Mouse (Mus musculus): ENCODE results near the gene Abi3bp. TPM values are rescaled to one million over a fixed set of nuclear protein-coding genes. Genes with fewer than 3 reads are reported as not detected.

The Abi3bp gene
- polyA plus RNA-seq, 1 experiment from 2014 or later = 0.55 TPM

DNA sequence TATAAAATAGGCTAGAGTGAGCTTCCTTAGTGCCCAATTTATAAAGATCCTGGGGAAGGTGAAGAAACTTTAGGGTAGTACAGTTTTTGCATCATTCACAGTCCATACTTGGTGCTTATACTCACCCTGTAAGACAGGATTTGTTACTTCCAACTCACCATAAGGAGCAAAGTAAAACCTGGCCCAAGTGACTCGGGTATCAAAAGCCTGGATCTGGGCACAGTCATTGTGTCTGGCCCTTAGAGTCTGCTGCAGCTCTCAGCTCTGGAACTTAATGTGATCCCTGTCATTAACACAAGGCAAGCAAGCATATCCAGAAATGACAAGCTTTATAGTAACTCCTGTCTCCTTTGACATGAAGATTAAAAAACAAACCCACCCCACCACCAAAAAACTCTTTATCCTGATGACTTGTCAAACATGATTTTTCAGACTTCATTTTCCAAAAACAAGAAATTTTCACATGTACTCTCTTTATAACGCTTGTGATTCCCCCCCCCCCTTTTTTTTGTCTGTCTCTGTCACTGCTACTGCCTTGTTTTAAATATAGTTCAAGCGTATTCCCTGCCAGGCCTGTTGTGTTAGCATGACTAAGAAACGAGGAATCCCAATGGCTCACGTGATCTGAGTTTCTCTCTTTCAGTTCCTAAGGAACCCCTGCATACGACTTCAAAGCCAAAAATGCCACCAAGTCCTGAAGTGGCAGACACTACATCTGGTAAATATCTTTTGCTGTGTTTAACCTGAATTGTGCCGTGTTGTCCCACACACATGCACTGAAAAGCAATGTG lies 168.9 kb downstream of the Abi3bp start:
- Histone ChIP-seq H3K27ac (ENCODE audit: low read depth, low read length) (no peak overlapping the region), H3K9ac (ENCODE audit: low read length) (no peak overlapping the region), H3K9me3 (ENCODE audit: control insufficient read depth, low read length) (no peaks in the 10 kb centered on the region), H3K4me3 (ENCODE audit: low read depth, low read length) (no peak overlapping the region), H3K27me3 (ENCODE audit: control insufficient read depth, insufficient read depth, low read length) (no peaks in the 10 kb centered on the region), H3K4me1 (replicated peaks; ENCODE audit: control insufficient read depth, insufficient read depth, low read length) (no peaks in the 10 kb centered on the region), H3K36me3 (ENCODE audit: control insufficient read depth, insufficient read depth, low read length) (no peaks in the 10 kb centered on the region), H3K4me2 (ENCODE audit: low read depth, low read length, severe bottlenecking) (no peak overlapping the region)
- DNase-seq (ENCODE audit: low spot score) = no peak
- no peak for ATAC-seq (replicated peaks; ENCODE audit: low FRiP score)
- 70% methylated on average over 7 of the region's 7 CpGs for WGBS

- H3K4me1 ChIP-seq (replicated peaks; ENCODE audit: control insufficient read depth, insufficient read depth, low read length) = no peaks in the 10 kb centered on the region
- no peak for ATAC-seq (replicated peaks; ENCODE audit: low FRiP score)
- H3K9me3 ChIP-seq (ENCODE audit: control insufficient read depth, low read length) = no peaks in the 10 kb centered on the region
- 87% methylated on average over 12 of the region's 12 CpGs for WGBS
- no peak overlapping the region for H3K4me3 ChIP-seq (ENCODE audit: low read depth, low read length)
- DNase-seq (ENCODE audit: low spot score) = no peak
- H3K4me2 ChIP-seq (ENCODE audit: low read depth, low read length, severe bottlenecking) = no peak overlapping the region
- no peak overlapping the region for H3K27ac ChIP-seq (ENCODE audit: low read depth, low read length)
- H3K36me3 ChIP-seq (ENCODE audit: control insufficient read depth, insufficient read depth, low read length) = no peaks in the 10 kb centered on the region
- no peaks in the 10 kb centered on the region for H3K27me3 ChIP-seq (ENCODE audit: control insufficient read depth, insufficient read depth, low read length)
- H3K9ac ChIP-seq (ENCODE audit: low read length) = no peak overlapping the region
These were observed 177.7 kb downstream of the Abi3bp start for GRCm38 (mm10) chr16:56655193-56655910.

- Histone ChIP-seq H3K36me3 (ENCODE audit: control insufficient read depth, insufficient read depth, low read length) (no peaks in the 10 kb centered on the region), H3K4me2 (ENCODE audit: low read depth, low read length, severe bottlenecking) (no peak overlapping the region), H3K4me1 (replicated peaks; ENCODE audit: control insufficient read depth, insufficient read depth, low read length) (no peaks in the 10 kb centered on the region), H3K9ac (ENCODE audit: low read length) (no peak overlapping the region), H3K4me3 (ENCODE audit: low read depth, low read length) (no peak overlapping the region), H3K27me3 (ENCODE audit: control insufficient read depth, insufficient read depth, low read length) (no peaks in the 10 kb centered on the region), H3K27ac (ENCODE audit: low read depth, low read length) (no peak overlapping the region), H3K9me3 (ENCODE audit: control insufficient read depth, low read length) (no peaks in the 10 kb centered on the region)
- DNase-seq (ENCODE audit: low spot score) (no peak), ATAC-seq (replicated peaks; ENCODE audit: low FRiP score) (no peak)
These were observed 181.2 kb downstream of the Abi3bp start for GRCm38 (mm10) chr16:56658866-56659265.

GRCm38 (mm10) chr16:56669520-56669919 lies 191.8 kb downstream of the Abi3bp start:
- Histone ChIP-seq H3K4me3 (ENCODE audit: low read depth, low read length) (no peak overlapping the region), H3K9ac (ENCODE audit: low read length) (no peak overlapping the region), H3K4me2 (ENCODE audit: low read depth, low read length, severe bottlenecking) (no peak overlapping the region), H3K9me3 (ENCODE audit: control insufficient read depth, low read length) (no peaks in the 10 kb centered on the region), H3K4me1 (replicated peaks; ENCODE audit: control insufficient read depth, insufficient read depth, low read length) (no peaks in the 10 kb centered on the region), H3K27ac (ENCODE audit: low read depth, low read length) (no peak overlapping the region), H3K36me3 (ENCODE audit: control insufficient read depth, insufficient read depth, low read length) (no peaks in the 10 kb centered on the region), H3K27me3 (ENCODE audit: control insufficient read depth, insufficient read depth, low read length) (no peaks in the 10 kb centered on the region)
- DNase-seq (ENCODE audit: low spot score) (no peak), ATAC-seq (replicated peaks; ENCODE audit: low FRiP score) (no peak)
- 83% methylated on average over 5 of the region's 5 CpGs for WGBS

DNA sequence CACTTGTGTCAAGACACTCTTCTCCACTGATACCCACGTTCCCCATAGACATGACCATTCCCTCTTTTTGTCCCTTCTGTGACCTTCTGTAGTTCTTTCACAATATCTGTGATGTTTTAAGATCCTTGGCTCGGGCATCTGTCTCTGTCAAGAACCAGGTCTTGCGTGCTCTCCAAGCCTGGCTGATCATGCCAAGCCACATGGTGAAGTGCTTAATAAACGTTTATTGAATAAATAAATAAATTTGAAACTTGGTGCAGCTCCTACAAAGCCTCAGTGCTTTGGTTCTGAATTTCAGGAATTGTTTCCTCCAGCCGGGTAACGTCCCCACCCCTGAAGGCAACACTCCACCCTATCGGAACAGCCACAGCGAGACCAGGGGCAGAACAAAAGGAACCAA lies 193.3 kb downstream of the Abi3bp start:
- Histone ChIP-seq H3K9ac (ENCODE audit: low read length) (no peak overlapping the region), H3K4me3 (ENCODE audit: low read depth, low read length) (no peak overlapping the region), H3K27ac (ENCODE audit: low read depth, low read length) (no peak overlapping the region), H3K27me3 (ENCODE audit: control insufficient read depth, insufficient read depth, low read length) (no peaks in the 10 kb centered on the region), H3K9me3 (ENCODE audit: control insufficient read depth, low read length) (no peaks in the 10 kb centered on the region), H3K36me3 (ENCODE audit: control insufficient read depth, insufficient read depth, low read length) (no peaks in the 10 kb centered on the region), H3K4me1 (replicated peaks; ENCODE audit: control insufficient read depth, insufficient read depth, low read length) (no peaks in the 10 kb centered on the region), H3K4me2 (ENCODE audit: low read depth, low read length, severe bottlenecking) (no peak overlapping the region)
- WGBS = 88% methylated on average over 8 of the region's 8 CpGs
- no peak for DNase-seq (ENCODE audit: low spot score)
- no peak for ATAC-seq (replicated peaks; ENCODE audit: low FRiP score)

- ATAC-seq (replicated peaks; ENCODE audit: low FRiP score) = no peak
- no peaks in the 10 kb centered on the region for H3K9me3 ChIP-seq (ENCODE audit: control insufficient read depth, low read length)
- whole genome bisulfite sequencing = 96% methylated on average over 2 of the region's 2 CpGs
- H3K27me3 ChIP-seq (ENCODE audit: control insufficient read depth, insufficient read depth, low read length) = no peaks in the 10 kb centered on the region
- no peak overlapping the region for H3K9ac ChIP-seq (ENCODE audit: low read length)
- no peaks in the 10 kb centered on the region for H3K4me1 ChIP-seq (replicated peaks; ENCODE audit: control insufficient read depth, insufficient read depth, low read length)
- DNase-seq (ENCODE audit: low spot score) = no peak
- no peak overlapping the region for H3K27ac ChIP-seq (ENCODE audit: low read depth, low read length)
- H3K36me3 ChIP-seq (ENCODE audit: control insufficient read depth, insufficient read depth, low read length) = no peaks in the 10 kb centered on the region
- no peak overlapping the region for H3K4me3 ChIP-seq (ENCODE audit: low read depth, low read length)
- H3K4me2 ChIP-seq (ENCODE audit: low read depth, low read length, severe bottlenecking) = no peak overlapping the region
These were observed 195.7 kb downstream of the Abi3bp start for GRCm38 (mm10) chr16:56673420-56673819.

- DNase-seq (ENCODE audit: low spot score) (no peak), ATAC-seq (replicated peaks; ENCODE audit: low FRiP score) (no peak)
- H3K9me3 ChIP-seq (ENCODE audit: control insufficient read depth, low read length) = no peaks in the 10 kb centered on the region
- WGBS = 77% methylated on average over 4 of the region's 4 CpGs
- H3K4me1 ChIP-seq (replicated peaks; ENCODE audit: control insufficient read depth, insufficient read depth, low read length) = no peaks in the 10 kb centered on the region
- no peak overlapping the region for H3K27ac ChIP-seq (ENCODE audit: low read depth, low read length)
- H3K36me3 ChIP-seq (ENCODE audit: control insufficient read depth, insufficient read depth, low read length) = no peaks in the 10 kb centered on the region
- no peaks in the 10 kb centered on the region for H3K27me3 ChIP-seq (ENCODE audit: control insufficient read depth, insufficient read depth, low read length)
- H3K9ac ChIP-seq (ENCODE audit: low read length) = no peak overlapping the region
- H3K4me2 ChIP-seq (ENCODE audit: low read depth, low read length, severe bottlenecking) = no peak overlapping the region
- no peak overlapping the region for H3K4me3 ChIP-seq (ENCODE audit: low read depth, low read length)
These were observed 199.5 kb downstream of the Abi3bp start for GRCm38 (mm10) chr16:56677146-56677545.

DNA sequence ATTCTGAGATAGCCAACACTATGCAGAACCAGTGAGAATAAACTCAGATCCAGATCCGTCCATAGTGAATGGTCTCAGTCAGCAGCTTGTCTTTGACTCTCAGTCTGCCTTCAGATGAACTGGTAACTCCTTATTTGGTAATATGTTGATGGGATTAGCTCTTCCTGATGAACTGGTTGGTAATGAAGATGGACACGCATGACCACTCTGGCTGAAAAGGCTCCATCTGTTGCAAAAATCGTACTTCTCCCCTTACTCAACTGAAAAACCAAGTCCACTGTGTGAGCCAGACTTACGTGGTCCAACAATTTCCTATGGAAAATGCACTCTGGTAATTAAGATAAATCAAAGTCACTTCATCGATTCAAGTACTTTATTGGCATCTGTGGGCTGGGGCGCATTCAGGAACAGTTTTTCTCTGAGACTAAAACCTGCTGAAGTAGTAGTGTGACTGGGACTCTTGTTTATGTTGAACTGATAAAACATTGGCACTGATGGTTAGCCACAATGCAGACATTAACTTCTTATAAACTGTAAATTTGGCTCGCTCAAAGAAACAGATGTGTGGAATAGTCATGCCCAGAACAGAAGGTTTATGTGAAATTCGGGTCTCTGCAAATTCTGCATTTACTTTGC lies 203.4 kb downstream of the Abi3bp start:
- no peaks in the 10 kb centered on the region; the same call in 1 of the 2 replicates for H3K36me3 ChIP-seq (ENCODE audit: control insufficient read depth, insufficient read depth, low read length)
- no peak overlapping the region for H3K4me2 ChIP-seq (ENCODE audit: low read depth, low read length, severe bottlenecking)
- no peaks in the 10 kb centered on the region for H3K4me1 ChIP-seq (replicated peaks; ENCODE audit: control insufficient read depth, insufficient read depth, low read length)
- no peak for ATAC-seq (replicated peaks; ENCODE audit: low FRiP score)
- H3K9me3 ChIP-seq (ENCODE audit: control insufficient read depth, low read length) = no peaks in the 10 kb centered on the region
- no peak for DNase-seq (ENCODE audit: low spot score)
- H3K27me3 ChIP-seq (ENCODE audit: control insufficient read depth, insufficient read depth, low read length) = no peaks in the 10 kb centered on the region
- WGBS = 79% methylated on average over 8 of the region's 8 CpGs
- no peak overlapping the region for H3K27ac ChIP-seq (ENCODE audit: low read depth, low read length)
- H3K9ac ChIP-seq (ENCODE audit: low read length) = no peak overlapping the region
- H3K4me3 ChIP-seq (ENCODE audit: low read depth, low read length) = no peak overlapping the region
